Mouse (Mus musculus): Measurements from ENCODE around the gene Rap2c. TPM values are rescaled to one million over a fixed set of nuclear protein-coding genes. Genes with fewer than 3 reads are reported as not detected.

Gene Rap2c
- 34.3 TPM for total RNA-seq (2023)

GRCm38 (mm10) chrX:51017851-51018785, at the start of gene Rap2c:
TSS of gene Rap2c (minus strand) at chrX:51018018.

Other genes starting within 250 kb of the Rap2c start
- gene Stk26, start 177.0 kb downstream of the Rap2c start, total RNA-seq (2023), result 64.7 TPM
- not detected for gene Frmd7, start 75.3 kb downstream of the Rap2c start, total RNA-seq (2023)
- 28.3 TPM for gene Mbnl3, start 188.5 kb upstream of the Rap2c start, total RNA-seq (2023)